In the genomic region with DNA sequence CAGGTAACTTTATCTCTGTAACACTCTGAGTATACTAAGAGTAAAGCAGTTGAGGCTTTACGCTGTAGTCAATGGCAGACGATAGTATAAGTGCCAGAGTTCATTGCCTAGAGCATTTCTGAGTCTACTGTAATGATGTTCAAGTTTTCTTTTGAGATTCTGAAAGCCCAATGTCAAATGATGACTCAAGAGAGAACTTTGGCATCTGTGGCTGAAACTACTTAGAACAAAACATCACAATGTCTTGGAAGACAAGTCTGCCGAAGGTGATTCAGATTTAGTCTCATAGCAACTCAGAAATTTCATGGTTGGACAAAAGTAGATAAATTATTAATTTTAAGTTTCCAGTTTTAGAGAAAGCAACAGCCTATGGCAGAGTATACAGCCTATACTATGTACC, we compare ENCODE assay signal across 14 mouse cellular contexts.
"Had no signal": no experiment of that assay in that cellular context is flagged by ENCODE, and none has a peak within 500 bp of the region (broad histone marks: within the 10 kb centered on the region; RNA-seq: fewer than 3 reads in every experiment).

No protein-coding gene starts in this region.

- H3K4me1 ChIP-seq: neural tube, embryonic 15.5 days; stomach, embryonic 15.5 days had no signal

- DNase-seq: retina, postnatal 1 day; right cerebral cortex, postnatal 14 days; right cerebral cortex, postnatal 25 days; right cerebral cortex, postnatal 4 days; spleen, adult 18-20 months; thymus, adult 18-20 months; thymus, adult 2 months; thymus, postnatal 14 days; thymus, postnatal 25 days; thymus, postnatal 36 days; thymus, postnatal 4 days had no signal

- H3K4me3 ChIP-seq: neural tube, embryonic 13.5 days; neural tube, embryonic 15.5 days; stomach, embryonic 15.5 days had no signal
